Mouse (Mus musculus) bone marrow, adult 2 months (tissue): Measurements from ENCODE around the gene Fbxl17.

Experiments used
- CTCF ChIP-seq: fragments of 200-500 bp; IDR thresholded peaks from 2 replicates; pipeline ENCODE4 v1.5.1; 2011; ENCODE audit warnings: low read length, control low read depth; ENCODE audit not compliant: control insufficient read depth, insufficient read depth
- POLR2A ChIP-seq: fragments of 200-500 bp; IDR thresholded peaks from 2 replicates; pipeline ENCODE4 v1.6.1; 2011; ENCODE audit warnings: low read depth, mild to moderate bottlenecking, control low read depth, low read length, borderline replicate concordance; ENCODE audit not compliant: control insufficient read depth

- TF ChIP-seq POLR2A (no peak), CTCF (no peak)
Measured at GRCm38 (mm10) chr17:63077509-63077908, 422.3 kb downstream of the Fbxl17 start.
